36 mouse cellular contexts compared by ENCODE assay signal in genomic region chr11:58357042-58357441, GRCm38 (mm10). TPM values are rescaled to one million over a fixed set of nuclear protein-coding genes. Genes with fewer than 3 reads are reported as not detected.
"Had no signal": no experiment of that assay in that cellular context is flagged by ENCODE, and none has a peak within 500 bp of the region (broad histone marks: within the 10 kb centered on the region; RNA-seq: fewer than 3 reads in every experiment).

No protein-coding gene starts in this region.

- H3K9me3 ChIP-seq: embryonic facial prominence, embryonic 10.5 days; embryonic facial prominence, embryonic 12.5 days; embryonic facial prominence, embryonic 13.5 days; embryonic facial prominence, embryonic 15.5 days; forebrain, embryonic 10.5 days; forebrain, embryonic 12.5 days; forebrain, embryonic 13.5 days; forebrain, embryonic 15.5 days had no signal

- DNase-seq: cerebellum, adult 8-10 months; cerebellum, adult 9-10 months; cerebellum, adult 9-11 months; cerebellum, postnatal 10 days; cerebellum, postnatal 14 days; cerebellum, postnatal 25 days; cerebellum, postnatal 36 days; embryo, embryonic 11 days; forebrain, postnatal 0 days; gastrocnemius, adult 2 months; gastrocnemius, postnatal 10 days; gastrocnemius, postnatal 14 days; gastrocnemius, postnatal 25 days; gastrocnemius, postnatal 36 days; heart, adult 11 months; heart, adult 18-20 months; heart, adult 2 months had no signal

- H3K9ac ChIP-seq: embryonic facial prominence, embryonic 12.5 days; embryonic facial prominence, embryonic 13.5 days; embryonic facial prominence, embryonic 15.5 days; forebrain, embryonic 12.5 days; forebrain, embryonic 13.5 days; forebrain, embryonic 15.5 days; forebrain, postnatal 0 days had no signal

- H3K27me3 ChIP-seq: embryonic facial prominence, embryonic 12.5 days; embryonic facial prominence, embryonic 13.5 days; embryonic facial prominence, embryonic 15.5 days; forebrain, embryonic 12.5 days; forebrain, embryonic 13.5 days; forebrain, embryonic 15.5 days had no signal

- H3K4me3 ChIP-seq: embryonic facial prominence, embryonic 10.5 days; embryonic facial prominence, embryonic 12.5 days; embryonic facial prominence, embryonic 13.5 days; embryonic facial prominence, embryonic 15.5 days; erythroblast, embryonic 14.5 days; forebrain, embryonic 10.5 days; forebrain, embryonic 12.5 days; forebrain, embryonic 13.5 days; forebrain, embryonic 15.5 days; gastrocnemius, adult 2 months; heart, adult 2 months had no signal

- H3K4me1 ChIP-seq: embryonic facial prominence, embryonic 10.5 days; embryonic facial prominence, embryonic 13.5 days; embryonic facial prominence, embryonic 15.5 days; forebrain, embryonic 10.5 days; forebrain, embryonic 12.5 days; forebrain, embryonic 13.5 days; forebrain, embryonic 15.5 days had no signal

- H3K4me2 ChIP-seq: embryonic facial prominence, embryonic 12.5 days; embryonic facial prominence, embryonic 13.5 days; embryonic facial prominence, embryonic 15.5 days; forebrain, embryonic 12.5 days; forebrain, embryonic 13.5 days; forebrain, embryonic 15.5 days had no signal

- H3K27ac ChIP-seq: embryonic facial prominence, embryonic 10.5 days; embryonic facial prominence, embryonic 12.5 days; embryonic facial prominence, embryonic 13.5 days; embryonic facial prominence, embryonic 15.5 days; forebrain, embryonic 10.5 days; forebrain, embryonic 12.5 days; forebrain, embryonic 13.5 days; forebrain, embryonic 15.5 days; gastrocnemius, adult 2 months; heart, adult 2 months had no signal

- ATAC-seq: forebrain, embryonic 13.5 days; forebrain, embryonic 14.5 days; forebrain, embryonic 15.5 days; forebrain, embryonic 16.5 days; forebrain, postnatal 0 days had no signal

- H3K36me3 ChIP-seq: embryonic facial prominence, embryonic 10.5 days; embryonic facial prominence, embryonic 12.5 days; embryonic facial prominence, embryonic 13.5 days; embryonic facial prominence, embryonic 15.5 days; forebrain, embryonic 10.5 days; forebrain, embryonic 12.5 days; forebrain, embryonic 15.5 days had no signal

RNA-seq across cellular contexts. Expression of gene Lypd8, which starts 21.8 kb away (rescaled TPM):
- total RNA-seq: common myeloid progenitor, adult 5-6 weeks; forebrain, postnatal 0 days; gastrocnemius, adult 18-20 months; gastrocnemius, adult 2 months; gastrocnemius, adult 8-10 months; gastrocnemius, postnatal 10 days; gastrocnemius, postnatal 14 days; gastrocnemius, postnatal 25 days; gastrocnemius, postnatal 36 days; gastrocnemius, postnatal 4 days; granulocyte monocyte progenitor cell, adult 5-6 weeks; heart, adult 18-20 months; heart, adult 2 months had no signal
- polyA plus RNA-seq: embryonic facial prominence, embryonic 10.5 days; embryonic facial prominence, embryonic 11.5 days; embryonic facial prominence, embryonic 12.5 days; embryonic facial prominence, embryonic 13.5 days; embryonic facial prominence, embryonic 14.5 days; erythroblast, embryonic 14.5 days; forebrain, embryonic 10.5 days; forebrain, embryonic 11.5 days; forebrain, embryonic 12.5 days; forebrain, embryonic 16.5 days; forebrain, postnatal 0 days had no signal
